14 mouse cellular contexts compared by ENCODE assay signal in genomic region chr2:103439071-103439622, GRCm38 (mm10). TPM values are rescaled to one million over a fixed set of nuclear protein-coding genes. Genes with fewer than 3 reads are reported as not detected.
DNase-seq lines count a peak whose midpoint lies in the region; ATAC-seq and TF ChIP-seq lines count a peak whose summit lies in the region.
"Had no signal": no experiment of that assay in that cellular context is flagged by ENCODE, and none has a peak within 500 bp of the region (broad histone marks: within the 10 kb centered on the region; RNA-seq: fewer than 3 reads in every experiment).

No protein-coding gene starts in this region.

- TF ChIP-seq POLR2A in cerebellum, adult 2 months (IDR thresholded peaks at IDR 0.05; ENCODE audit: borderline replicate concordance, insufficient read depth, low read length), result no peak

- H3K4me3 ChIP-seq in heart, embryonic 14.5 days (ENCODE audit: control insufficient read depth in 1 of 2, insufficient read depth in 1 of 2, low read depth in 1 of 2, low read length in 2 of 2), result no peak overlapping the region
- no peak overlapping the region for H3K4me3 ChIP-seq in midbrain, embryonic 13.5 days (replicated peaks)
- no peak overlapping the region for H3K4me3 ChIP-seq in midbrain, embryonic 11.5 days (ENCODE audit: low read depth, low read length)
- no peak overlapping the region for H3K4me3 ChIP-seq in cerebellum, adult 2 months (replicated peaks; ENCODE audit: insufficient read depth, low read depth, low read length)
- H3K4me3 ChIP-seq: erythroblast, embryonic 14.5 days had no signal

- ATAC-seq in heart, embryonic 14.5 days (ENCODE audit: insufficient number of reproducible peaks, insufficient read depth, low FRiP score, low read depth), result no peak
- 0 out of 2 replicates have a peak, but pooled peaks have one; percentile 34 for ATAC-seq in midbrain, embryonic 13.5 days
- no peak for ATAC-seq in midbrain, embryonic 11.5 days (ENCODE audit: low FRiP score)

- TF ChIP-seq CTCF in cerebellum, adult 2 months (IDR thresholded peaks at IDR 0.05; ENCODE audit: borderline replicate concordance, insufficient read depth, low read depth, low read length), result no peak

- H3K27me3 ChIP-seq in heart, embryonic 14.5 days (ENCODE audit: control insufficient read depth, insufficient read depth, low read length), result no peaks in the 10 kb centered on the region
- no peaks in the 10 kb centered on the region for H3K27me3 ChIP-seq in midbrain, embryonic 13.5 days
- H3K27me3 ChIP-seq in midbrain, embryonic 11.5 days (ENCODE audit: control insufficient read depth, insufficient read depth, low read length), result no peaks in the 10 kb centered on the region
- no peaks in the 10 kb centered on the region; the same call in 1 of the 2 replicates for H3K27me3 ChIP-seq in cerebellum, adult 2 months (ENCODE audit: control insufficient read depth, insufficient read depth, low read length)
- H3K27me3 ChIP-seq: limb, embryonic 15.5 days had no signal

- peaks cover 6 to 14% of the 10 kb centered on the region in 2 experiments for H3K4me1 ChIP-seq in heart, embryonic 14.5 days (ENCODE audit: control insufficient read depth in 2 of 2, insufficient read depth in 2 of 2, low read length in 2 of 2)
- peaks cover 6% of the 10 kb centered on the region; the same call in 1 of the 2 replicates for H3K4me1 ChIP-seq in midbrain, embryonic 13.5 days (replicated peaks)
- no peaks in the 10 kb centered on the region for H3K4me1 ChIP-seq in midbrain, embryonic 11.5 days (ENCODE audit: control insufficient read depth, insufficient read depth, low read length)
- no peaks in the 10 kb centered on the region for H3K4me1 ChIP-seq in cerebellum, adult 2 months (ENCODE audit: control insufficient read depth, insufficient read depth, low read length)

- 77% methylated on average over 11 of the region's 11 CpGs for WGBS in heart, embryonic 14.5 days
- 92% methylated on average over 11 of the region's 11 CpGs for WGBS in midbrain, embryonic 13.5 days
- WGBS in midbrain, embryonic 11.5 days, result 88% methylated on average over 11 of the region's 11 CpGs
- WGBS in cerebellum, adult 2 months, result 36% methylated on average over 11 of the region's 11 CpGs

- no peaks in the 10 kb centered on the region for H3K9me3 ChIP-seq in heart, embryonic 14.5 days (ENCODE audit: control insufficient read depth, low read length)
- no peaks in the 10 kb centered on the region for H3K9me3 ChIP-seq in midbrain, embryonic 13.5 days
- no peaks in the 10 kb centered on the region for H3K9me3 ChIP-seq in midbrain, embryonic 11.5 days (ENCODE audit: control insufficient read depth, low read length)
- H3K9me3 ChIP-seq: embryonic facial prominence, embryonic 10.5 days; limb, embryonic 15.5 days had no signal

- H3K36me3 ChIP-seq in heart, embryonic 14.5 days (ENCODE audit: control insufficient read depth, insufficient read depth, low read length), result no peaks in the 10 kb centered on the region
- H3K36me3 ChIP-seq in midbrain, embryonic 13.5 days, result no peaks in the 10 kb centered on the region
- H3K36me3 ChIP-seq in midbrain, embryonic 11.5 days (ENCODE audit: control insufficient read depth, insufficient read depth, low read length), result no peaks in the 10 kb centered on the region
- H3K36me3 ChIP-seq: embryonic facial prominence, embryonic 10.5 days; limb, embryonic 15.5 days had no signal

- no peak overlapping the region for H3K27ac ChIP-seq in heart, embryonic 14.5 days (replicated peaks in 1 of 2; ENCODE audit: control insufficient read depth in 1 of 2, insufficient read depth in 1 of 2, low read depth in 2 of 2, low read length in 2 of 2)
- no peak overlapping the region for H3K27ac ChIP-seq in midbrain, embryonic 13.5 days
- no peak overlapping the region for H3K27ac ChIP-seq in midbrain, embryonic 11.5 days (ENCODE audit: low read depth, low read length)
- H3K27ac ChIP-seq in cerebellum, adult 2 months (ENCODE audit: insufficient read depth, low read length), result no peak overlapping the region
- H3K27ac ChIP-seq: limb, embryonic 15.5 days; macrophage had no signal

- H3K4me2 ChIP-seq in heart, embryonic 14.5 days (ENCODE audit: low read length), result peak overlapping the region; percentile 49; the same call in 1 of the 2 replicates
- H3K4me2 ChIP-seq in midbrain, embryonic 13.5 days (replicated peaks), result no peak overlapping the region
- H3K4me2 ChIP-seq in midbrain, embryonic 11.5 days, result no peak overlapping the region

- no peak overlapping the region for H3K9ac ChIP-seq in heart, embryonic 14.5 days (ENCODE audit: low read length)
- H3K9ac ChIP-seq in midbrain, embryonic 13.5 days (replicated peaks), result no peak overlapping the region
- no peak overlapping the region for H3K9ac ChIP-seq in midbrain, embryonic 11.5 days (ENCODE audit: low read length)
- H3K9ac ChIP-seq: limb, embryonic 15.5 days had no signal

- DNase-seq in heart, adult 8-10 months (ENCODE audit: low spot score), result no peak
- DNase-seq in midbrain, embryonic 11.5 days (ENCODE audit: low spot score, missing footprints), result no peak
- DNase-seq in cerebellum, adult 2 months, result peak; percentile 29 to 62
- peak; percentile 68 to 74 for DNase-seq in cerebellum, postnatal 14 days
- DNase-seq in embryo, embryonic 9.5 days (ENCODE audit: extremely low spot score), result no peak

RNA-seq across cellular contexts. Expression of gene Elf5, which starts 27.7 kb away (rescaled TPM):
- polyA plus RNA-seq in heart, embryonic 14.5 days (2014; fragmentation: Nextera tagmentation; extraction: Ambion mirVana), result 0.11 TPM in 1 of 2 replicates, not detected in the other
- not detected for total RNA-seq in heart, adult 8-10 months (2022)
- polyA plus RNA-seq in midbrain, embryonic 13.5 days (2015; fragmentation: Nextera tagmentation; extraction: Ambion mirVana), result not detected in 2 replicates
- polyA plus RNA-seq in midbrain, embryonic 11.5 days (2014; fragmentation: Nextera tagmentation; extraction: Ambion mirVana), result not detected in 2 replicates
- polyA plus RNA-seq in cerebellum, adult 2 months (2012; rRNA removed), result 0.48 and 0.92 TPM in 2 replicates
- total RNA-seq: gastrocnemius, postnatal 36 days; heart, postnatal 36 days; neutrophil, adult 5-6 weeks had no signal
- polyA plus RNA-seq: erythroblast, embryonic 14.5 days; macrophage had no signal

RNA-seq across cellular contexts. Expression of gene Cat, which starts 45.8 kb away (rescaled TPM):
- 93.7 and 96.6 TPM in 2 replicates for polyA plus RNA-seq in heart, embryonic 14.5 days (2014; fragmentation: Nextera tagmentation; extraction: Ambion mirVana)
- 100 to 1,000 TPM; 272 to 301 (median 290) TPM for total RNA-seq in heart, adult 8-10 months (2022)
- polyA plus RNA-seq in midbrain, embryonic 13.5 days (2015; fragmentation: Nextera tagmentation; extraction: Ambion mirVana), result 80.8 and 81.4 TPM in 2 replicates
- 149 and 157 TPM in 2 replicates for polyA plus RNA-seq in midbrain, embryonic 11.5 days (2014; fragmentation: Nextera tagmentation; extraction: Ambion mirVana)
- polyA plus RNA-seq in cerebellum, adult 2 months (2012; rRNA removed), result 47.6 and 49.1 TPM in 2 replicates

Comparison
In these comparisons a context has a peak if more than half of its experiments do, and no peak if none do; other contexts are left out.
1. DNase-seq: peak in cerebellum, adult 2 months (2 of 2) and cerebellum, postnatal 14 days (2 of 2); none in heart, adult 8-10 months (single experiment), midbrain, embryonic 11.5 days (single experiment) and embryo, embryonic 9.5 days (single experiment).